Mouse (Mus musculus) heart, embryonic 13.5 days (tissue): ENCODE data around the gene Ncmap. TPM values are rescaled to one million over a fixed set of nuclear protein-coding genes. Genes with fewer than 3 reads are reported as not detected.

ENCODE experiments used
- ATAC-seq: fragments of 200-750 bp; cut with Nextera tagmentation; 2 replicates; pipeline ENCODE4 v1.8.0; 2017; ENCODE audit warnings: moderate TSS enrichment; ENCODE audit not compliant: insufficient number of reproducible peaks, low FRiP score, low TSS enrichment; ENCODE audit errors: extremely low read depth
- H3K27ac ChIP-seq: fragments of 300-500 bp; sonication (generic); replicated peaks from 2 replicates; pipeline ENCODE4 v1.5.1; 2015; ENCODE audit warnings: moderate library complexity, mild to moderate bottlenecking, inconsistent platforms
- H3K27me3 ChIP-seq: fragments of 300-500 bp; sonication (generic); replicated peaks from 2 replicates; pipeline ENCODE4 v1.6.1; 2015; ENCODE audit warnings: mild to moderate bottlenecking, inconsistent platforms
- H3K36me3 ChIP-seq: fragments of 300-500 bp; sonication (generic); 2 replicates; pipeline ENCODE4 v1.6.1; 2015; ENCODE audit warnings: mild to moderate bottlenecking, inconsistent platforms
- H3K4me1 ChIP-seq: fragments of 300-500 bp; sonication (generic); 2 replicates; pipeline ENCODE4 v1.6.1; 2015; ENCODE audit warnings: inconsistent platforms
- H3K4me2 ChIP-seq: fragments of 300-500 bp; sonication (generic); 2 replicates; pipeline ENCODE4 v1.6.1; 2015; ENCODE audit warnings: inconsistent platforms, mild to moderate bottlenecking, moderate library complexity
- H3K4me3 ChIP-seq: fragments of 300-500 bp; sonication (generic); 2 replicates; pipeline ENCODE4 v1.5.1; 2015; ENCODE audit warnings: moderate library complexity, mild to moderate bottlenecking, inconsistent platforms
- H3K9ac ChIP-seq: fragments of 300-500 bp; sonication (generic); 2 replicates; pipeline ENCODE4 v1.6.1; 2015; ENCODE audit warnings: inconsistent platforms, mild to moderate bottlenecking, moderate library complexity
- H3K9me3 ChIP-seq: fragments of 300-500 bp; sonication (generic); 2 replicates; pipeline ENCODE4 v1.6.1; 2016; ENCODE audit warnings: inconsistent platforms
- WGBS: fragments of 180-500 bp; shearing (Covaris S2); methylation state at CpG from one replicate; pipeline ENCODE4 v1.1.7; 2015; ENCODE audit warnings: mixed read lengths; 5-methylcytosine and 5-hydroxymethylcytosine counted together
- polyA plus RNA-seq: library from polyadenylated mRNA; unstranded; fragments of >200 nt; fragmentation: Nextera tagmentation; extraction: Ambion mirVana; gene quantifications from 2 replicates; pipeline ENCODE4 v1.2.1, GENCODE M21; 2015

Ncmap gene
- polyA plus RNA-seq: 0.55 and 0.76 TPM in 2 replicates

DNA sequence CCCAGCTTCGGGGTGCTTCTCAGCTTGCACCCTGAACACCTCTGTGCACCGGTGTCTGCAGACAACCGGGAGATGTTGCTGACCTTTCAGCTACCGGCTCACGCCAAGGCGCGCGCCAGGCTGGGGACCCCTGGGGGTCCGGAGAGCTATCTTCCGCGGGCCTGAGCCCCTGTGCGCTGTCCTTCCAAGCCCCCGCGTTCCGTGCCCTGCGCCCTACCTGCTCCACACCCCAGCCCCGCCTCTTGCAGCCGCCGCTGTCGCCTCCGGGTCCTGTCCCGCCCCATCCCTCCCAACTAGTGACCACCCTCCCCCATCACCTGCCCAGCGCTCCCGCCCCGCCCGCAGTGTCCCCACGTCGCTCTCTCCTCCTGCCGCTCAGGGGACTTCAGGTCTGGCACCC lies at the start of gene Ncmap:
Gene Ncmap, minus strand, starts transcription at position 237 of the 400 bp plus-strand sequence.
- peak within 1 kb of the TSS; percentile 69 for H3K9ac ChIP-seq
- H3K27me3 ChIP-seq: peaks cover 57% of the 10 kb centered on the region
- H3K4me3 ChIP-seq: peak within 1 kb of the TSS; percentile 56
- H3K9me3 ChIP-seq: peaks cover 6% of the 10 kb centered on the region; the same call in 1 of the 2 replicates
- H3K36me3 ChIP-seq: no peaks in the 10 kb centered on the region
- peak within 1 kb of the TSS; percentile 92 for H3K4me2 ChIP-seq
- 2% methylated on average over 27 of the region's 29 CpGs for WGBS
- no peak within 1 kb of the TSS for H3K27ac ChIP-seq
- no peak for ATAC-seq
- peaks cover 13% of the 10 kb centered on the region for H3K4me1 ChIP-seq

DNA sequence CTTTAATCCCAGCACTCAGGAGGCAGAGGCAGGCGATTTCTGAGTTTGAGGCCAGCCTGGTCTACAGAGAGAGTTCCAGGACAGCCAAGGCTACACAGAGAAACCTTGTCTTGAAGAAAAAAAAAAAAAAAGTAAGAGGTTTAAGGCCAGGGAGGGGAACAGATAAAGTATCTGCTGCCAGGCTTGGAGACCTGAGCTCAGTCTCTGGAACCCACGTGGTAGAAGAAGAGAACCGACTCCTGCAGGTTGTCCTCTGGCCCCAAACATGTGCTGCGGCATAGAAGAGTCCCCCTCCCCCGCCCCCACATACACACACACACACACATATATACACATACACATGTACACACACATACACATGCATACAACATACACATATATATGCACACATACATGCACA lies 44.4 kb upstream of the Ncmap start:
- peaks cover 11% of the 10 kb centered on the region for H3K4me1 ChIP-seq
- H3K9ac ChIP-seq: no peak overlapping the region
- 67% methylated on average over 5 of the region's 5 CpGs for WGBS
- no peak overlapping the region for H3K27ac ChIP-seq
- no peaks in the 10 kb centered on the region for H3K9me3 ChIP-seq
- no peak overlapping the region for H3K4me3 ChIP-seq
- ATAC-seq: no peak
- H3K27me3 ChIP-seq: no peaks in the 10 kb centered on the region
- no peaks in the 10 kb centered on the region for H3K36me3 ChIP-seq
- no peak overlapping the region for H3K4me2 ChIP-seq

DNA sequence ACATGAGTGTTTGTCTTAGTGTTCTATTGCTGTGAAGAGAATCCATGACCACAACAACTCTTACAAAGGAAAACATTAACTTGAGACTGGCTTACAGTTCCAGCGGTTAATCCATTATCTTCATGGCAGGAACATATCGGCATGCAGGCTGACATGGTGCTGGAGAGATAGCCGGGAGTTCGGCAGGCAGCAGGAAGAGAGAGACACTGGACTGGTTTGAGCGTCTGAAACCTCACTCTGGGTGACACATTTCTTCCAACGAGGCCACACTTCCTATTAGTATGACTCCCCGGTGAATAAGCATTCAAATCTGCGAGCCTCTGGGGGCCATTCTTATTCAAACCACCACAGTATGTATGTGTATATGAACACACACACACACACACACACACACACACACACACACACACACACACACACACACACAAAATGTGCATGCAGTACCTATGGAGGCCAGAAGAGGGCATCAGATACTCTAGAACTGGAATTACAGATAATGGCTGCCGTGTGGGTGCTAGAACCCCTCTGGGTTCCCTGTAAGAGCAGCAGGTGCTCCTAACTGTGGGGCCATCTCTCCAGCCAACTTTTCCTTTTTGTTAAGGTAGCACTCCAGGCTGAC lies 42.0 kb upstream of the Ncmap start:
- Histone ChIP-seq H3K9me3 (no peaks in the 10 kb centered on the region), H3K4me1 (peaks cover 11% of the 10 kb centered on the region), H3K27ac (peak overlapping the region; percentile 76), H3K27me3 (no peaks in the 10 kb centered on the region), H3K4me2 (peak overlapping the region; percentile 63), H3K36me3 (no peaks in the 10 kb centered on the region), H3K9ac (no peak overlapping the region), H3K4me3 (no peak overlapping the region)
- ATAC-seq: no peak
- WGBS: 21% methylated on average over 9 of the region's 9 CpGs

DNA sequence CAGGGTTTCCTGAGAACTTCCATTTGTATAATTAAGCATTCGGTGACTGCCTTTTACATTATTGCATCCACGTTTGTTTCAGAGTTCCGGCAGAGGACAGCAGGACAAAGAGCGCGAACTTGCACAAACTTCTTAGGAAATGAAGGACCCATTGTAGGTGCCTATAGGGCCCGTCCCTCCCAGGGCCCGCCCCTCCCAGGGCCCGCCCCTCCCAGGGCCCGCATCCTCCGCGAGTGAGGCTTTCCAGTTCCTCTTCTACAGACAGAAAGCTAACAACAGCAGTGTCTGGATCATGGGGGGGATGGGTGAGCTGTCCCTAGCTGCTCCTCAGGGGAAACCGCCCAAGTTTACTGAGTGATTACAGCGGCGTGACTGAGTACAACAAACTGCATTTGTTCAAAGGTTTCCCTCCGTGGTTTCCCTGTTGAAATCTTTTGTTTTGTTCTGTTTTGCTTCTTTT lies 41.2 kb upstream of the Ncmap start:
- H3K4me2 ChIP-seq: peak overlapping the region; percentile 63
- H3K27me3 ChIP-seq: no peaks in the 10 kb centered on the region
- peak overlapping the region; percentile 76 for H3K27ac ChIP-seq
- peak; percentile 48; the same call in 1 of the 2 replicates for ATAC-seq
- WGBS: 5% methylated on average over 15 of the region's 15 CpGs
- H3K4me3 ChIP-seq: peak overlapping the region; percentile 29
- peaks cover 16% of the 10 kb centered on the region for H3K4me1 ChIP-seq
- H3K9ac ChIP-seq: peak overlapping the region; percentile 59; the same call in 1 of the 2 replicates
- H3K9me3 ChIP-seq: no peaks in the 10 kb centered on the region
- no peaks in the 10 kb centered on the region for H3K36me3 ChIP-seq

DNA sequence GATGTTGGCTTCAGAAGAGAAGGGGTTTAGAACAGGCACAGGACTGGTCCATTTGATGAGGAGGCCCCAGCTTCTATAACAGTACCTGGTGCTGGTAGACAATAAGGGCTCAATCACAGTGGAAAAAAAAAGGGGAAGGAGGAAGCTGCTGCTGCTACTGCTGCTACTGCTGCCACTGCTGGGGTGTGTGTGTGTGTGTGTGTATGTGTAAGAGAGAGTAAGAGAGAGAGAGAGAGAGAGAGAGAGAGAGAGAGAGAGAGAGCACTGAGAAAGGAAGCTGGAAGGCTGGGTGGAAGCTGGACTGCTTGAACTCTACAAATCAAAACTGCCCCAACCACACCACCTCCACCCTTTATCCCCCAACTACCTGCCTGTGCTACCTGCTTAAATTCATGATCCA lies 39.9 kb upstream of the Ncmap start:
- H3K9me3 ChIP-seq: no peaks in the 10 kb centered on the region
- no peak overlapping the region for H3K27ac ChIP-seq
- no peak overlapping the region for H3K9ac ChIP-seq
- no peak overlapping the region for H3K4me3 ChIP-seq
- H3K27me3 ChIP-seq: no peaks in the 10 kb centered on the region
- H3K4me1 ChIP-seq: peaks cover 22% of the 10 kb centered on the region
- no peak overlapping the region for H3K4me2 ChIP-seq
- no peak for ATAC-seq
- H3K36me3 ChIP-seq: no peaks in the 10 kb centered on the region

DNA sequence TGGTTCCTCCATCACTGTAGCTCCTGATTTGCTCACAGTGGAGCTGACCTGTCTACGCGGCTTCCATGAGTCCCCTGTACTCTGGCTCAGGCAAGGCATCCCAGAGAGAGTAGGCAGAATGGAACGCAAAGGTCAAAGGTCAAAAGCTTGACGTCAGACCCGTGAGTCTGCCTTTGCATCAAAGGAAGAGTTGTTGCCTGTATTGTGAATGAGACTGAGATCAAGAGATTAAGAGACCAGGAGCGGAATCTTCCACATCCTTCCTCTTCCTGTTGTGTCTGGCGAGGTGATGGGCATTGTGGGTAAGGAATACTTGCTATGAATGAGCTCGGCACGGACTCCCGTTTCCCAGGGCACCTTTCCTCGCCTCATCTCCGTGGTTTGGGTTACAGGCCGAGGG lies 38.3 kb upstream of the Ncmap start:
- Histone ChIP-seq H3K4me1 (peaks cover 28% of the 10 kb centered on the region), H3K9me3 (no peaks in the 10 kb centered on the region), H3K4me3 (no peak overlapping the region), H3K4me2 (peak overlapping the region; percentile 12), H3K9ac (no peak overlapping the region), H3K27me3 (no peaks in the 10 kb centered on the region), H3K36me3 (no peaks in the 10 kb centered on the region), H3K27ac (no peak overlapping the region)
- ATAC-seq: no peak
- WGBS: 50% methylated on average over 13 of the region's 13 CpGs

DNA sequence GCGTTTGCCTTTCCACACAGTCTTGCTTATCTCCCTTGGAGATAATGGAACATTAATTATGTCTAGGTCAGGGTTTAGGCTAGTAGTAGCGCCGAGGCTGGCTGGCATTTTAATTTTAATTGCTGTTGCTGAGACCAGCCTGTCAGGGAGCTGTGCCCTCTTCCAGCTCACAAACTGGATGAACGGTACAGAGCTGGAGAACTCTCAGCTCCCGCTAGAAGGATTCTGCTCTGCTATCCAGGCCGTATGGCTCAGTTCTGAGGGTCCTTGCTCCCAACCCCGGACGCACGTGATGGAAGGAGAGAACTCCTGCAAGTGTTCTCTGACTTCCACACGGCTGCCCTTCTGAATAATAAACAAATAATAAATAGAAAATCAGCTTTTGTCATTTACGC lies 36.4 kb upstream of the Ncmap start:
- no peak for ATAC-seq
- WGBS: 24% methylated on average over 11 of the region's 11 CpGs
- Histone ChIP-seq H3K27me3 (no peaks in the 10 kb centered on the region), H3K27ac (peak overlapping the region; percentile 40), H3K9me3 (no peaks in the 10 kb centered on the region), H3K36me3 (no peaks in the 10 kb centered on the region), H3K4me2 (peak overlapping the region; percentile 93), H3K4me3 (peak overlapping the region; percentile 84), H3K4me1 (peaks cover 21% of the 10 kb centered on the region), H3K9ac (peak overlapping the region; percentile 83)

DNA sequence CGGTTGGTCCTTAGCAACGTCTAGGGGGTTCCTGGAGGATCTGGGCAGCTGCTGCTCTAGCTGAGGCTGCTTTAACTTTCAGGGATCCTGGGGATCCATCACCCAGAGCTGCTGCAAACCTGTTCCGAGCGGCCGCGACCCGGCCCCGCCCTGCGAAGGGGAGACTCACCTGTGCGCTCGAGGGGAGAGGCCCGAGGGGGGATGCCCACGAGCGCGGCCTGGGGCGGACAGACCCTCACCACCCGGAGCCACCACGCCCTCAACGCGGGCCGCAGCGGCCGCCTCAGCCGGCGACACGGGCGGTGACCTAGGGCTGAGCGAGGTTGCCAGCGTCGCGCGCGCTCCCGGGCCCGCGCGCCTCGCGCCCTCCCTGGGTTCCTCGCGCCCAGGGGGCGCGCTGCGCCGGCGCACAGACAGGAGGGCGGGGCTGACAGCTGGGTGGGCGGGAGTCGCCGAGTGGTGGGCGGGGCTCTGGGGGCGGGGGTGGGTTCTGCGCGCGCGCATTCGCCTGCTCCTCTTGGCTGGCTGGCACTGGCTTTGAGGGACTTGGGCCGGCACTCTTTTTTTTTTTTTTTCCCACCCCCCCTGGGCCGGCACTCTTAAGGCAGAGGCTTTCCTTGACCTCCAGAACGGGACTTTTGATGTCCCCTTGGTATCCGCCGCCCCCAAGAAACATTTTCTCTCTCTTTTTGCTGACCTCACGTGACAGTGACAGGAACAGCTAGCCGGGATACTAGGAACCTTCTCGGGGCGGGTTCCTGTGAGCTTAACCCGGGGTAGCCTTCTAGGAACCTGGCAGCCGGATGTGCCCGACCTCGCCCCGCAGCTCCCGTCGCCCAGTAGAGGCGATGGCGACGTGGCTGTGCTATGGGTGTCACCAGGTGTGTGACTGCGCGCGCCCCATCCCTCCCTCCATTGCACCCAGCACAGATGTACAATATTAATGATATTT lies 35.7 kb upstream of the Ncmap start, which contains the start of gene Rcan3:
Gene Rcan3, minus strand, starts transcription at position 411 of the 952 bp plus-strand sequence.
- peak within 1 kb of the TSS; percentile 40 for H3K27ac ChIP-seq
- H3K9ac ChIP-seq: peak within 1 kb of the TSS; percentile 92
- ATAC-seq: peak; percentile 88
- H3K4me3 ChIP-seq: peak within 1 kb of the TSS; percentile 84
- H3K4me2 ChIP-seq: peak within 1 kb of the TSS; percentile 93
- peaks cover 17% of the 10 kb centered on the region for H3K4me1 ChIP-seq
- H3K9me3 ChIP-seq: no peaks in the 10 kb centered on the region
- under 1% methylated on average over 77 of the region's 79 CpGs for WGBS
- H3K36me3 ChIP-seq: no peaks in the 10 kb centered on the region
- H3K27me3 ChIP-seq: no peaks in the 10 kb centered on the region

DNA sequence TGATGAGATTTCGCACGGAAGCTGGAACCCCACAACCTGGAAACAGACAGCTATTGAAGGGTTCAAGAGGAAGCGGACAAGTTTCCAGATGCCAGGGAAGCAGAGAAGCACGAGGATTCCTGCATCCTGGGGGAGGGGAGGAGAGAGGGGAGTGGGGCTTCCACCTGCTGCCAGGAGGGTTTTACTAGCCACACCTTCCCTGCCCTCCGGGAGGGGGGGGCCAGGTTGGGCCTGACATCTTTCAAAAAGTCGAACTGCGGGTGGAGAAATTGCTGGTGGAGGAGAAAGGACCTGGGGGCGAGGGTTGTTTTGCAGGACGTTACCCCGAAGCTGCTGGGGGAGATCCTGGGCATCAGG lies 35.0 kb upstream of the Ncmap start:
- Histone ChIP-seq H3K4me2 (peak overlapping the region; percentile 93), H3K9ac (peak overlapping the region; percentile 92), H3K27ac (no peak overlapping the region), H3K4me1 (peaks cover 17% of the 10 kb centered on the region), H3K9me3 (no peaks in the 10 kb centered on the region), H3K4me3 (peak overlapping the region; percentile 84), H3K36me3 (no peaks in the 10 kb centered on the region), H3K27me3 (no peaks in the 10 kb centered on the region)
- 11% methylated on average over 10 of the region's 10 CpGs for WGBS
- no peak for ATAC-seq

DNA sequence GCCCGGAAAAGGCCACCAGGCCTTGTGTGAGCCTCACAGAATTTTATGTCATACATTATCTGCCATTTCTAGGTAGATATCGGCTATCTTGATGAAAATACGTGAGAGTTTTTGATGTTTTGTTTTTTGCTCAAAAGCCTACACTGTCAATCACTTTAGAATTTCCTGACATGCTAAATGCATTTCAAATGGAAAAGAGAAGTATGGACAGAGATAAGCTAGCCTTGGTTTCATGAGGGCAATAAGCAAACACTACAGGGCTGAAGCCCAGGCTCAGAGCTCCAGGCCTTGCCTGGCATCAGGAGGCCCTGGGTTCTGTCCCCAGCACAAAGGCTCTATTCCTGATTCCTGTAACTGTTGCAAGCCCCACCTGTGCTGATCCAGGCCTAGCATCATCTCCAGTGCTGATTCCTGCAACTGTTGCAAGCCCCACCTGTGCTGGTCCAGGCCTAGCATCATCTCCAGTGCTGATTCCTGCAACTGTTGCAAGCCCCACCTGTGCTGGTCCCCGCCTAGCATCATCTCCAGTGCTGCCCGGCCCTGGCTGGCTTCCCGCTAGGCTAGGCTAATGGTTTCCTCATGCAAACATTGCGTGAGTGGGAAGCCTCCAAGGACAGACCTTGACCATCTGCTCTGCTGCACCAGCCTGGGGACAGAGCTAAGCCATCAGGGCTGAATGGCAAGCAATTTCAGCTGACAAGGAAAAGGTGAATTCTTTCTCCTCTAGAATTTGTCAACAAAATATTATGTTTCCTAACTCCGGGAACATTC lies 32.1 kb upstream of the Ncmap start:
- H3K9ac ChIP-seq: no peak overlapping the region
- no peaks in the 10 kb centered on the region for H3K9me3 ChIP-seq
- peaks cover under 1% of the 10 kb centered on the region; the same call in 1 of the 2 replicates for H3K36me3 ChIP-seq
- no peak overlapping the region for H3K27ac ChIP-seq
- no peaks in the 10 kb centered on the region for H3K27me3 ChIP-seq
- ATAC-seq: no peak
- 78% methylated on average over 8 of the region's 8 CpGs for WGBS
- no peak overlapping the region for H3K4me3 ChIP-seq
- peaks cover 20% of the 10 kb centered on the region for H3K4me1 ChIP-seq
- no peak overlapping the region for H3K4me2 ChIP-seq

DNA sequence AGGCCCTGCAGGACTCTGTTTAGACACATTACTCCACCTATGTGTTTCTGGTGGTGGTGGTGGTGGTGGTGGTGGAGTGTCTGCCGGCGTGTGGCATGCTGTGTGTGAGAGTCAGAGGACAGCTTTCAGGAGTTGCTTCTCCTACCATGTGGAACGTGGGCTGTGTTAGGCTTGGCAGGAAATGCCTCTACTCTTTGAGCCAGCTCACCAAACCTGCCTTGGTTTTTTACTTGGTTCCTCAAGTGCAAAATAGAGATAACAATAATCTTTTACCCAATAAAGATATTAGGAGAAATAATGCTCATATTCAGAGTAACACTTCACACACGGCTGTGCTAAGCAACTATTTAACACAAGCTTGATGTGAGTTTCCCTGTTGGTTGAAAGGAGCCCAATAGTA lies 31.4 kb upstream of the Ncmap start:
- no peak overlapping the region for H3K9ac ChIP-seq
- H3K4me1 ChIP-seq: peaks cover 16% of the 10 kb centered on the region
- no peaks in the 10 kb centered on the region for H3K27me3 ChIP-seq
- WGBS: 72% methylated on average over 4 of the region's 4 CpGs
- H3K4me2 ChIP-seq: no peak overlapping the region
- no peak overlapping the region for H3K4me3 ChIP-seq
- no peaks in the 10 kb centered on the region for H3K9me3 ChIP-seq
- H3K36me3 ChIP-seq: peaks cover 5% of the 10 kb centered on the region
- ATAC-seq: no peak
- H3K27ac ChIP-seq: no peak overlapping the region
